Mouse (Mus musculus) liver (tissue): Measurements from ENCODE around the gene Ccdc74a.
A peak's percentile ranks its signal among the peaks of the same experiment; 100 is the strongest.
"Not testable (repeated sequence)": the region's sequence is repeated elsewhere in the genome, so short reads cannot be mapped to it uniquely, and the experiment has no call there.

Experiments used
- DNase-seq: peaks from one replicate; pipeline ENCODE4 v3.0.0-alpha.2; 2020; ENCODE audit warnings: mixed read lengths

Ccdc74a gene

DNA sequence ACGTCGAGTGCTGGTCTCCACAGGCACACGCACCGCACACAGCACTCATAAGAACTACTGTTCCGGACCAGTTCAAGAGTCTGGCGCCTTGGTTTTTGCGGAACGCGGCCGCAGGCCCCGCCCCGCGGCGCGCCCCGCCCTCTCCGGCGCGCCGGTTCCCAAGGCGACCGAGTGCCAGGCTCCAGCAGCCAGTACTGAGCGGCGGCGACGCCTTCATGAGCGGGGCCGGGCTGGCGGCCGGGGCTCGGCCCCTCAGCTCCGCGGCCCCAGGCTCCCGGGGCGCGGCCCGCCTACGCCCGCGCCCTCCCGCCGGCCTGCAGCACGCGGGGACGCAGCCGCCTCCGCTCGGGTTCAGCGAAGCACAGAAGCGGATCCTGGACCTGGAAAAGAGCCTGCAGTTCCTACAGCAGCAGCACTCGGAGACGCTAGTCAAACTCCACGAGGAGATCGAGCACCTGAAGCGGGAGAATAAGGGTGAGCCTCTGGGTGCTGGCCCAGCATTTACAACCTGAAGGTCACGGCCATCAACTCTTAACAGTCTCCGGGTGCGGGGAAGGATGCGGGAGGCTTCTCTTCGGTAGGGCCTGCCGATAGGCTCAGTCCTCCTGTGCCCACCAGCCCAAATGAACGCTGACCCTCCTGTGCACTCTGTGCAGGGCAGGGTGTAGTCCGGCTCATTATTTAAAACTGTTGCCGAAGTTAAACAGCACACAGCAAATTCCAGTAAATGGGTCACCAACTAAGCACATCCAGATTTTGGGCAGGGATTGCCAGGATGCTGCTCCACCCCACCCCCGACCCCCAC is at the start of gene Ccdc74a:
Gene Ccdc74a, plus strand, starts transcription at position 161 of the 805 bp plus-strand sequence.
- peak; percentile 92 for DNase-seq

DNA sequence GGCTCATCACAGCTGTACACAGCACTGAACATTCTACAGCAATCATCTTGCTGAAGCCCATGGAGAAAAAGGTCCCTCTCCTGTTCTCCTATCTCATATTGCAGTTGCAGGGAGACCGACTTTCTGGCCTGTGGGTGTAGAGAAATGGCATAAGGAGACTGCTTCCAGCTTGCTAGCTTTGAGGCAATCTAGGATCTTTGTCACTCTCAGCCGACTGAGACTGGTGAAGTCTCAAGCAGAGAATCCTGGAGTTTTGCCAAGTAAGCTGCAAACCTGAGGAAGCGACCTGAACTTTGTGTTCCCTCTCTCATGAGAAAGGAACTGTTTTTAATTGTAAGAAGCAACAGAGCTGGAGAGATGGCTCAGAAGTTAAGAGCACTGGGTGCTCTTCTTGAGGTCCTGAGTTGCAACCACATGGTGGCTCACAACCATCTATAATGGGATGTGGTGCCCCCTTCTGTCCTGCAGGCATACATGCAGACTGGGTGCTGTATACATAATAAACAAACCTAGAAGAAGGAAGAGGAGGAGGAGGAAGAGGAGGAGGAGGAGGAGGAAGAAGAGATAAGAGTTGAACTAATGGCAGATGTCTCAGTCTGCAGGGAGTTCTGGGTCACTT is 45.2 kb upstream of the Ccdc74a start:
- DNase-seq: no peak

GRCm38 (mm10) chr16:17604941-17605340 is 41.3 kb upstream of the Ccdc74a start:
- no peak for DNase-seq

DNA sequence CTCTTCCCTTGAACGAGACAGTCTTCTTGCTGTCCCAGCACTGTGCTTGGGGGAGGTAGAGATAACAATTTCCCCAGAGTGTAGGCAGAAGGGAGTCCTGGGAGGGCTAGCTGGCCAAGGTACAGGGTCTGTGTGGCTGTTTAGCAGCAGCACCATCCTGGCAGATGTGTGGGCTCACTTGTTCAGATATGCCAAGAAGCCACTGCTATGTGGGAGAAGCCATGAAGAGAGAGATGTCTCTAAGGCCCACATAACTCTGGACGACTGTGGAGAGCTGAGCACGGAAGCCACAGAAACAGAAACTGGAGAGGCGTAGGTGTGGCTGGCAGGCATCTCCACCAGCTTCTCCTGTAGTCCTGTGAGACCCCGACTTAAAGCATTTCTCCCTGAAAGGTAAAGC is 40.6 kb upstream of the Ccdc74a start:
- DNase-seq: no peak

DNA sequence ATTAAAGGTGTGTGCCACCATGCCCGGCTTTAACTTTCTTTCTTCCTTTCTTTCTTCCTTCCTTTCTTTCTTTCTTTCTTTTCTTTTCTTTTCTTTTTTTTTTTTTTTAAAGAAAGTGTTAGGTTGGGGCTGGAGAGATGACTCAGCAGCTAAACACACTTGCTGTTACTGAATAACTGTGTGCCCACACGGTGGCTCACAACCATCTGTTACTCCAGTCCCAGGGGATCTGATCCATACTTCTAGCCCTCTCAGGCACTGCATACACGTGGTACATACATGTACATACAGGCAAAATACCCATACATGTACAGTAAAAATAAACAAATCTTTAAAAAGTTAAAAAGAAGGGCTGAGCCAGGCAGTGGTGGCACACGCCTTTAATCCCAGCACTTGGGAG is 34.9 kb upstream of the Ccdc74a start:
- DNase-seq: no peak

DNA sequence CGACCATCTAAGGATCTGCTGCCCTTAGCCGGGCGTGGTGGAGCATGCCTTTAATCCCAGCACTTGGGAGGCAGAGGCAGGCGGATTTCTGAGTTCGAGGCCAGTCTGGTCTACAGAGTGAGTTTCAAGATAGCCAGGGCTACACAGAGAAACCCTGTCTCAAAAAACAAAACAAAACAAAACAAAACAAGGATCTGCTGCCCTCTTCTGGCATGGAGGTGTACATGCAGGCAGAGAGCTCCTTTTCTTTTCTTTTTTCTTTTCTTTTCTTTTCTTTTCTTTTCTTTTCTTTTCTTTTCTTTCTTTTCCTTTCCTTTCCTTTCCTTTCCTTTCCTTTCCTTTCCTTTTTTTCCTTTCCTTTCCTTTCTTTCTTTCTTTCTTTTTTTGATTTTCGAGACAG is 31.5 kb upstream of the Ccdc74a start:
- DNase-seq: not testable (repeated sequence)

- DNase-seq: no peak
Measured at GRCm38 (mm10) chr16:17616212-17616611, 30.1 kb upstream of the Ccdc74a start.

DNA sequence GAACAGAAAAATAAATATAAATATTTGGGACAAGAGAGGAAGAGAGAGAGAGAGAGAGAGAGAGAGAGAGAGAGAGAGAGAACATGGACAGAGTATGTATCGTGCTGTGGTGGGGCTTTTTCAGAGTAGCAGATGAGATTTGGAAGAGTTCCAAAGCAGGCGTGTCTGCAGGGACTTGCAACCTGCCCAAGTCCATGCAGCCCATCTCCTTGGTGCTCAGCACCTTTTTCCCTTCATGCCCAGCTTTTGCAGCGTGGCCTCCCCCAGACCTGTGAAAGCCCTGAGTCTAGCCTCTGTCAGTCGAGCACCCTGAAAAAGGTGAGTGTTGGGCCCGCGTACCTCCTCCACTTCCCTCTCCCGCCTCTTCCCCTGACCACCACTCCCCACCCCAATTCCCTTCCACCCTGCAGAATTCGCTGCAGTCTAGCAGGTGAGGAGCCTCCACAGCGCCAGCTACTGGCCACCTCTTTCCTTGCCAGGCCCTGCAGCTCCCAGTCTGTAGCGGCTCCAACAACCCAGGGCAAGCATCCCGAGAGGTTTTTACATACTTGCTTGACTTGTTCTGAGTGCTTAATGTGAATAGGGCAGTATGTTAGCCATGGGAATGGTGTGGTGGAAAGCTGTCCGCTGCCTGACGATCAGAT is 28.2 kb upstream of the Ccdc74a start:
- DNase-seq: peak; percentile 78

GRCm38 (mm10) chr16:17619198-17620105 is 26.8 kb upstream of the Ccdc74a start, which contains the start of gene Smpd4:
Smpd4 (plus strand) TSS chr16:17619354.
- peak; percentile 93 for DNase-seq

DNA sequence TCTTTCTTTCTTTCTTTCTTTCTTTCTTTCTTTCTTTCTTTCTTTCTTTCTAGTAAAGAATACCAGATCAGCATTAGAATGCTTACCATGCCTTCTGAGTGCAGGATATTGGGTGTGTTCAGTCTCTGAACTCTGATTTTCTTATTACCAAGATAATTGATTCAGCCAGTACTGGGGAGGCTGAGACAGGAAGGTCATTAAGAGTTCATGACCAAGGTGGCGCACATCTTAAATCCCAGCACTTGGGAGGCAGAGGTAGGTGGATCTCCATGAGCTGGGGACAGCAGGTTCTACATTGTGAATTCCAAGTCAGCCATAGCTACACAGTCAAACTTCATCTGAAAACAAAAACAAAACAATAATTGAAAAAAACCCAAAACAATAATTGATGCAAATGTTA is 24.3 kb upstream of the Ccdc74a start:
- DNase-seq: no peak

- no peak for DNase-seq
Measured at GRCm38 (mm10) chr16:17625488-17626268, 20.6 kb upstream of the Ccdc74a start.

DNA sequence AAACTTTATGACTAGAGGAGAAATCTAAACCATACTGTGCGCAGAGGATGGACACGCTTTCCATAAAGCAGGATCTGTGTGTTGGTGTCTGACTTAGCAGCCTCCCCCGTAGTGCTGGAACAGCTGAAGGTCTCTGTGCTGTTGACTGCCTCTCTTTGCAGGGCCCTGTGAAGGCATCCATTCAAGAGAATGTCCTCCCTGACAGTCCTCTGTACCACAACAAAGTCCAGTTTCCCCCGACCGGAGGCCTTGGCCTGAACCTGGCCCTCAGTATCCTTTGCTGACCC is 20.1 kb upstream of the Ccdc74a start:
- no peak for DNase-seq

- DNase-seq: no peak
Measured at GRCm38 (mm10) chr16:17632580-17632979, 13.7 kb upstream of the Ccdc74a start.

- DNase-seq: peak; percentile 41
Measured at GRCm38 (mm10) chr16:17633481-17634181, 12.6 kb upstream of the Ccdc74a start.

- DNase-seq: peak; percentile 32
Measured at GRCm38 (mm10) chr16:17636904-17637303, 9.4 kb upstream of the Ccdc74a start.

GRCm38 (mm10) chr16:17637610-17638009 is 8.7 kb upstream of the Ccdc74a start:
- DNase-seq: peak; percentile 49

DNA sequence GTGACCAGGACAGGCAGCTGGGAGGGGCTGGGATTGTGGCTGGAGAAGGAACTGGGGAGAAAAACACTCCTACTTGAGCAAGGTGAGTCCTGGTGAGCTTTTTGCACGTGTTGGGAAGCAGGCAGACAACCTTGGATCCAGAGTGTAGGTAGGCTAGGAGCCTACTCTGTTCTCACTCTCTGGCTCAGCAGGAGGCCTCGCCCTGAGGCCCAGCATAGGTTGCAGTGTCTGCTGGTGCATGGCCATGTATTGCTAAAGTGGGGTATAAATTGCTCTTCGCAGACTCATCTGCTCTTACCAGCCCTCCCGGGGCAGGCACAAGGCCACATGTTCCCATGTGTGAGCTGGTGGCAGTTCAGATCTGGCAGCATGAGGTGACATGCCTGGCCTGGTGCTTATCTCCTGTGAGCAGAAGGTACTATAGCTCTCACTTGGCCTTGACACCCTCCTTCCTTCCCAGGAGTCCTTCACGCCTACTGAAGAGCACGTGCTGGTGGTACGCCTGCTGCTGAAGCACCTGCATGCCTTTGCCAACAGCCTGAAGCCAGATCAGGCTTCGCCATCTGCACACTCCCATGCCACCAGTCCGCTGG is 8.1 kb upstream of the Ccdc74a start:
- DNase-seq: peak; percentile 87

DNA sequence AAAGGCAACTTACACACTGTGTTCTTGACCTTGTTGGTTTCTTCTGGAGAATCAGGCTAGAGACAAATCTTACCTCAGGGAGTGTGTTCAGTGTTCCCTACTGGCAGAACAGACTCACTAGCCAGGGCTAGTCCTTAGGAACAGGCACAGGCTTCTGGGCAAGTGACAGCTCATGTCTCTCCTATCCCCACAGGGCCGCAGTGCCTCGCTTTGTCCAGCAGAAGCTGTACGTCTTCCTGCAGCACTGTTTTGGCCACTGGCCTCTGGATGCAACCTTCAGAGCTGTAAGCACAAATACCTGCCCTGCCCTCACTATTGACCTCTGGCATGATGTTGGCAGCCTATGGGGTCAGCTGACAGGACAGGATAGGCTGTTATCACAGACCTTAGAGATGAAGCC is 7.2 kb upstream of the Ccdc74a start:
- no peak for DNase-seq

DNA sequence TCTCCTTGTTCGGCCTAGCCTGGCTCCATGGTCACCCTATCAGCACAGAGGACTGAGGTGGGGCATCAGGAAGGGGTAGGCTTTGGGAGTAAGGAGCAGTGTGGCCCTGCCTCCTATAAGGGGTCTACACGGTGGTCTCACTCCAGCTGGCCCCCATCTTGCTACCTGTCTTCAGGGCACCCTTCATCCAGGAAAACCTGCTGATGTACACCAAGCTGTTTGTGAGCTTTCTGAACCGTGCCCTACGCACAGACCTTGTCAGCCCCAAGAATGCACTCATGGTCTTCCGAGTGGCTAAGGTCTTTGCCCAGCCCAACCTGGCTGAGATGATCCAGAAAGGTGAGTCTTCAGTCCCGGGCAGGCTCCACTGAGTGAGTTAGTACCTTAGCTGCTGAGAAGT is 6.3 kb upstream of the Ccdc74a start:
- DNase-seq: no peak

GRCm38 (mm10) chr16:17640706-17641105 is 5.6 kb upstream of the Ccdc74a start:
- DNase-seq: no peak

- no peak for DNase-seq
Measured at GRCm38 (mm10) chr16:17641301-17641700, 5.0 kb upstream of the Ccdc74a start.
